Mouse (Mus musculus) midbrain, postnatal 0 days (tissue): ENCODE measurements around the gene Tgfbrap1. TPM values are rescaled to one million over a fixed set of nuclear protein-coding genes. Genes with fewer than 3 reads are reported as not detected.

Experiments
- ATAC-seq: fragments of 200-750 bp; cut with Nextera tagmentation; 2 replicates; pipeline ENCODE4 v1.8.0; 2017; ENCODE audit warnings: moderate number of reproducible peaks, mild to moderate bottlenecking, moderate TSS enrichment, moderate library complexity; ENCODE audit not compliant: low FRiP score
- DNase-seq: peaks from one replicate; pipeline ENCODE4 v3.0.0-alpha.2; 2015; ENCODE audit warnings: low spot score
- H3K27ac ChIP-seq: fragments of 300-500 bp; sonication (generic); 2 replicates; pipeline ENCODE4 v1.5.1; 2014; ENCODE audit warnings: low read depth, mild to moderate bottlenecking, low read length, mixed read lengths
- H3K27me3 ChIP-seq: fragments of 300-500 bp; sonication (generic); 2 replicates; pipeline ENCODE4 v1.6.1; 2014; ENCODE audit warnings: low read length, control low read depth, mixed read lengths; ENCODE audit not compliant: insufficient read depth
- H3K36me3 ChIP-seq: fragments of 300-500 bp; sonication (generic); 2 replicates; pipeline ENCODE4 v1.6.1; 2014; ENCODE audit warnings: low read length, control low read depth, mixed read lengths; ENCODE audit not compliant: insufficient read depth
- H3K4me1 ChIP-seq: fragments of 300-500 bp; sonication (generic); 2 replicates; pipeline ENCODE4 v1.6.1; 2014; ENCODE audit warnings: mild to moderate bottlenecking, control low read depth, antibody characterized with exemption, low read length, mixed read lengths; ENCODE audit not compliant: insufficient read depth
- H3K4me2 ChIP-seq: fragments of 300-500 bp; sonication (generic); 2 replicates; pipeline ENCODE4 v1.6.1; 2014; ENCODE audit warnings: low read depth, mild to moderate bottlenecking, low read length, mixed read lengths; ENCODE audit not compliant: poor library complexity, severe bottlenecking
- H3K4me3 ChIP-seq: fragments of 300-500 bp; sonication (generic); 2 replicates; pipeline ENCODE4 v1.5.1; 2014; ENCODE audit warnings: low read depth, mild to moderate bottlenecking, low read length, moderate library complexity
- H3K9ac ChIP-seq: fragments of 300-500 bp; sonication (generic); replicated peaks from 2 replicates; pipeline ENCODE4 v1.6.1; 2014; ENCODE audit warnings: mild to moderate bottlenecking, low read length, moderate library complexity, mixed read lengths; ENCODE audit not compliant: poor library complexity, severe bottlenecking
- H3K9me3 ChIP-seq: fragments of 300-500 bp; sonication (generic); 2 replicates; pipeline ENCODE4 v1.6.1; 2016; ENCODE audit warnings: low read length, control low read depth
- CTCF ChIP-seq: IDR thresholded peaks from 2 replicates; pipeline ENCODE4 v1.5.1; 2016; ENCODE audit warnings: antibody characterized with exemption, mild to moderate bottlenecking
- WGBS: fragments of 180-500 bp; shearing (Covaris S2); extraction: QIAGEN DNeasy Blood & Tissue Kit; methylation state at CpG from one replicate; pipeline ENCODE4 v1.1.7; 2014; 5-methylcytosine and 5-hydroxymethylcytosine counted together
- polyA plus RNA-seq: library from polyadenylated mRNA; unstranded; fragments of >200 nt; fragmentation: Nextera tagmentation; extraction: Ambion mirVana; gene quantifications from 2 replicates; pipeline ENCODE4 v1.2.1, GENCODE M21; 2015
- total RNA-seq: library from RNA; depleted of rRNA; stranded (reverse); fragments of >200 nt; gene quantifications from 2 replicates; pipeline ENCODE4 v1.2.3, GENCODE M21; 2014

Gene Tgfbrap1
- total and polyA plus RNA-seq, 2 experiments from 2014 or later, result 16.9 to 47.2 TPM

DNA sequence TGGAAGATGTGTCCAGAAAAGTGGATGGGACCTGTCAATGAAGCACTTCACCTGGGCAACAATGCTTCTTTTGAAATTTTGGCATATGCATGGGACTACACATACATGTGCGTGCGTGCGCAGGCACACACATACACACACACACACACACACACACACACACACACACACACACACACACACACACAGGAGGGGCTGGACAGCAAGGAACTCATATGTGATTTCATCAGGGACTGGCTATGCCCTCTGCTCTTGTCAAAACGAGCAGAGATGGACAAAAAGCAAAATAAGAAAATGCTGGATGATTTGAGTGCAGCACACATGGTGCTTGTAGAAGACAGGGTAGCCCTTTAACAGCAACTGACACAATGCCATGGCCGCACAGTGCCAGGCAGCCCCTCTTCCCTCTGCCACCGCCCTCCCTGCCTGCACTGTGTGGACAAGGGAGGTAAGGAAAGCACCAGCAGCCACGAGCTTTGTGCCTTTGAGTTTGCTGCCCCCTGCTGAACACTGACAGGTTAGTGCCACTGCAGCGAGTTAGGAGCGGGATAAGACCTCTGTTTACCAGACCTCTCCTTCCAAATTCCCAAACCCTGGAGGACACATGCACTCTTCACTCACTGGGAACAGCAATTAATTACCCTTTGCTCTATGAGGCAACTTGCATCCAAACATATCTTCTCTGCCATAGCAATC lies 32.7 kb downstream of the Tgfbrap1 start:
- peak; percentile 91 for ATAC-seq
- Histone ChIP-seq H3K9ac (no peak overlapping the region), H3K27me3 (no peaks in the 10 kb centered on the region), H3K4me2 (no peak overlapping the region), H3K36me3 (peaks cover 23% of the 10 kb centered on the region; the same call in 1 of the 2 replicates), H3K4me1 (no peaks in the 10 kb centered on the region), H3K27ac (no peak overlapping the region), H3K4me3 (no peak overlapping the region), H3K9me3 (no peaks in the 10 kb centered on the region)
- WGBS, result 46% methylated on average over 9 of the region's 9 CpGs
- DNase-seq, result peak; percentile 88
- TF ChIP-seq CTCF, result peak; percentile 95

DNA sequence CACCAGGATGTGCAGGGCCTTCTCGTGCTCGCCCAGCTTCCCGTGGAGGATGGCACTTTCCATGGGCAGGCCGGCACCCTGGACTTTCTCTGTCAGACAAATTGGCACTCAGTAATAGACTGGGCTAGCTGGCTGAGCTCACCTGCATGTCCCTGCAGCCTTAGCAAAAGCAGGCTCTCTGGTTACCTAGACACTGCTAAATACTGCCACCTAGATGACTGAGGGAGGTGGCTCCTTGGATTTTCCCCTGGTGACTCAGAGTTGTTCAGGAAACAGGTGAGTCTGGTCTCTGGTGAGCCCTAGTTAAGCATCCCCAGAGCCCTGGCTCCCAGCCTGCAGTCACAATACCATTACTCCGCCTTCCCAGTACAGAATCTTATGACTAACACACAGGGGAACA lies 46.5 kb downstream of the Tgfbrap1 start:
- Histone ChIP-seq H3K27me3 (no peaks in the 10 kb centered on the region), H3K4me3 (no peak overlapping the region), H3K4me2 (no peak overlapping the region), H3K4me1 (no peaks in the 10 kb centered on the region), H3K9ac (no peak overlapping the region), H3K9me3 (no peaks in the 10 kb centered on the region), H3K36me3 (peaks cover 49% of the 10 kb centered on the region), H3K27ac (no peak overlapping the region)
- ATAC-seq (peak; percentile 35; the same call in 1 of the 2 replicates), DNase-seq (peak; percentile 30)
- 98% methylated on average over 5 of the region's 5 CpGs for WGBS
- TF ChIP-seq CTCF, result peak; percentile 65

DNA sequence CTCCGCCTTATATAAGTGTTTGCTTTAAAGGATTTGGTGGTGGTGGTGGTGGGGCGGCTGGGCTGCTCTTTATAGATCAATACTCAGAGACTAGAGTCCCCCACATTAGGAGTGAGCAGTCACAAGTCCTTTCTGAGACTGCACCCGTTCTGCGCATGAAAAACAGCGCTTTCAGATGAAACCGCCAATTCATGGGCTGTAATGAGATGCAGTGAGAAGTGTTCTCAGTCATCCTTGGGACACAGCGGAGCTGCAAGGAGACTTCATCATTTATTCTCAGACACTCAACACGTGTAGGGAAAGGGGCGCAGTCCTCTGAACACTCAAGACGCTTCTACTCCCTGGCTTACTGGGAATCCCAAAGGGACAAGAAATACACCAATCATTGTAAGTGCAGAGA lies 50.6 kb downstream of the Tgfbrap1 start:
- peaks cover 24% of the 10 kb centered on the region for H3K36me3 ChIP-seq
- 74% methylated on average over 10 of the region's 10 CpGs for WGBS
- no peak for TF ChIP-seq CTCF
- H3K4me3 ChIP-seq, result no peak overlapping the region
- H3K9ac ChIP-seq, result no peak overlapping the region
- ATAC-seq, result 0 out of 2 replicates have a peak, but pooled peaks have one; percentile 41
- no peaks in the 10 kb centered on the region for H3K9me3 ChIP-seq
- no peak for DNase-seq
- no peaks in the 10 kb centered on the region for H3K27me3 ChIP-seq
- no peak overlapping the region for H3K27ac ChIP-seq
- no peak overlapping the region for H3K4me2 ChIP-seq
- no peaks in the 10 kb centered on the region for H3K4me1 ChIP-seq

DNA sequence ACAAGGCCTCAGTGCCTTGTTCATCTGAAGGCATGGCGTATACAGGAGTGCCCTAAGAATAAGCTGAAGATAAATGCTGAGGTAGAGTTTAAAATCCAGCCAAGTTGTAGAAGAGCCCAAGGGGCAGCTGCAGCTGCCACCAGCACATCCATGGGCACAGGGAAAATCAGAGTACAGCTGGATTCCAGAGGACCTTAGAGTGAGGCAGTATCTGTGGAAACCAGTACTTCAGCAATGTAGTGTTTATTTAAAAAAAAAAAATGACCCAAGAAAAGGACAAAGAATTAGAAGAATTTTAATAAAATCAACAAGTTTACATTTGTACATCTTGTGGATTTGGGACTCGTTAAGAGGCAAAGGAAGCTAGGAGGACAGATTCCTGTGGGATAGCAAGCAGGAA lies 51.4 kb downstream of the Tgfbrap1 start:
- Histone ChIP-seq H3K27me3 (no peaks in the 10 kb centered on the region), H3K36me3 (peaks cover 21% of the 10 kb centered on the region), H3K27ac (no peak overlapping the region), H3K4me2 (no peak overlapping the region), H3K9me3 (no peaks in the 10 kb centered on the region), H3K9ac (no peak overlapping the region), H3K4me3 (no peak overlapping the region), H3K4me1 (0 out of 2 replicates have a peak, but pooled peaks cover 2% of the 10 kb centered on the region)
- WGBS, result 81% methylated on average over 2 of the region's 2 CpGs
- no peak for ATAC-seq
- no peak for TF ChIP-seq CTCF
- no peak for DNase-seq

DNA sequence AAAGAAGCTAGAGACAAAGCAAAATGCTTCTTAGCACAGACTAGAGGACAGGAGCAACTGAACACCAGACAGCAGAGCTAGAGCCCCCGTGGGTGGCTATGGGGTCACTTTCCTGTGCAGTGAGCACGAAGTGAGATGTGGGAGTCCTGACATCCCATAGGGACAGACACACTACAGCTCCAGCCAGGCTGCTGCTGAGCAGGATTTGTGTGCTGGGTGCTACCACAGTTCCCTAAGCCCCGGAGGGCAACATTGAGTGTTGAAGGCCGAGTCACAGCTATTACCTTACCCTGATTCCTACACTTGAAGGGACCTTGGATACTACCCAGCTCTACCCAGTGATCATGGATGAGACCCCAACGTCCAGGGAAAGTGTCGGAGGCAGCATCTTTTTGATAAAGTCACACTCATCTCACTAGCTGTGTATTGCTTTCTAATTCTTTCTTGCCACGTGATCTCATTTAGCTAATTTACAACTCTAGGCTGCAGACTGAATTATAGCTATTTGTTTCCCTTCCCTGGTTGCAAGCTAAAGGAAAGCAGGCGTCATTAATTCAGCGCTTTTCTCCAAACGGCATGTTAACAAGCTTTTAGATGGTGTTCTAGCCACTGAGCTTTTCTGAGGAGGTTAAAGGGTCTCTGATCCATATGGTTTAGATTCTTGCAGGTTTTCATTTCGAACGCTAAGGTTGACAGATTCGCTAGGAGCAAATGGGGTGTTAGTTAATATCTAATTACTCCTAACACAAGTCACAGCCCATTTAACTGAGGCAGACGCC lies 53.0 kb downstream of the Tgfbrap1 start:
- Histone ChIP-seq H3K4me1 (0 out of 2 replicates have a peak, but pooled peaks cover 2% of the 10 kb centered on the region), H3K4me2 (no peak overlapping the region), H3K27ac (no peak overlapping the region), H3K4me3 (no peak overlapping the region), H3K27me3 (no peaks in the 10 kb centered on the region), H3K9me3 (no peaks in the 10 kb centered on the region), H3K36me3 (peaks cover 8% of the 10 kb centered on the region; the same call in 1 of the 2 replicates), H3K9ac (no peak overlapping the region)
- WGBS, result 78% methylated on average over 14 of the region's 14 CpGs
- DNase-seq (peak; percentile 33), ATAC-seq (no peak)
- TF ChIP-seq CTCF, result no peak

DNA sequence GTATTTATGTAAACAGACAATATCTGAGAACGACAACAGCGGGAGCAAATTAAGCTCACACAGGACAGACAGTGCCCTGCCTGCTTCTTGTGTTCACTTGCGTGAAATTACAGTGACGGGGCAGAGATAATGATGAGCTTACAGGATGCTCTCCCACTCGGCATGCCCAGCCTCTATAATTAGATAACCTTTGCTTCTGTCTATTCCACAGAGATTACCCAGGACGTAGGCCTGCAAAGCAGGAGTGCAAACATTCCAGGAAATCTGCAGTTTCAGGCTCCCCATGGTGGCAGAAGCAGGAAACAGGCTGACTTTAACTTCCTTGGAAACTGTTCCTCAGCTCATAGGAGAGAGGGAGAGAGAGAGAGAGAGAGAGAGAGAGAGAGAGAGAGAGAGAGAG lies 56.2 kb downstream of the Tgfbrap1 start:
- Histone ChIP-seq H3K36me3 (0 out of 2 replicates have a peak, but pooled peaks cover 3% of the 10 kb centered on the region), H3K4me1 (0 out of 2 replicates have a peak, but pooled peaks cover 2% of the 10 kb centered on the region), H3K9me3 (no peaks in the 10 kb centered on the region), H3K4me3 (no peak overlapping the region), H3K27me3 (no peaks in the 10 kb centered on the region), H3K27ac (no peak overlapping the region), H3K4me2 (no peak overlapping the region), H3K9ac (no peak overlapping the region)
- WGBS, result 27% methylated on average over 6 of the region's 6 CpGs
- DNase-seq, result peak; percentile 58
- peak; percentile 72 for TF ChIP-seq CTCF
- peak; percentile 61 for ATAC-seq
